Mouse (Mus musculus) C2C12 (cell line): Measurements from ENCODE around the gene Cmah. TPM values are rescaled to one million over a fixed set of nuclear protein-coding genes. Genes with fewer than 3 reads are reported as not detected.

ENCODE experiments used
- H3K27me3 ChIP-seq: one replicate; pipeline ENCODE4 v1.6.1; 2011; ENCODE audit not compliant: control insufficient read depth, insufficient read depth, insufficient read length
- H3K36me3 ChIP-seq: one replicate; pipeline ENCODE4 v1.6.1; 2011; ENCODE audit not compliant: control insufficient read depth, insufficient read depth
- H3K4me3 ChIP-seq: one replicate; pipeline ENCODE4 v1.5.1; 2011; ENCODE audit warnings: mild to moderate bottlenecking, control low read depth; ENCODE audit not compliant: poor library complexity, insufficient read depth, severe bottlenecking
- H3K79me2 ChIP-seq: one replicate; pipeline ENCODE4 v1.6.1; 2011; ENCODE audit not compliant: control insufficient read depth, insufficient read depth
- H3K79me3 ChIP-seq: one replicate; pipeline ENCODE4 v1.6.1; 2011; ENCODE audit warnings: low read depth, control low read depth
- H3ac ChIP-seq: one replicate; pipeline ENCODE3; 2011; ENCODE audit warnings: low read depth; ENCODE audit not compliant: control insufficient read depth, insufficient read length
- CEBPB ChIP-seq: IDR thresholded peaks from one replicate; pipeline ENCODE4 v1.6.1; 2011; ENCODE audit warnings: low read depth, mild to moderate bottlenecking, control low read depth, moderate library complexity
- CTCF ChIP-seq: IDR thresholded peaks from one replicate; pipeline ENCODE4 v1.5.1; 2011; ENCODE audit not compliant: control insufficient read depth, insufficient read depth, insufficient read length
- FOSL1 ChIP-seq: IDR thresholded peaks from one replicate; pipeline ENCODE4 v1.8.0; 2011; ENCODE audit warnings: mild to moderate bottlenecking, low read length; ENCODE audit not compliant: poor library complexity, insufficient read depth, severe bottlenecking
- MAX ChIP-seq: IDR thresholded peaks from one replicate; pipeline ENCODE4 v1.6.1; 2011; ENCODE audit warnings: mild to moderate bottlenecking, control low read depth
- MYOD1 ChIP-seq: IDR thresholded peaks from one replicate; pipeline ENCODE4 v1.6.1; 2011; ENCODE audit warnings: low read depth; ENCODE audit not compliant: control insufficient read depth, insufficient read length
- MYOG ChIP-seq: IDR thresholded peaks from one replicate; pipeline ENCODE4 v1.6.1; 2011; ENCODE audit not compliant: control insufficient read depth, insufficient read length; ENCODE audit errors: extremely low read depth
- USF1 ChIP-seq: IDR thresholded peaks from one replicate; pipeline ENCODE4 v1.6.1; 2011; ENCODE audit warnings: low read depth, mild to moderate bottlenecking, control low read depth, moderate library complexity
- polyA plus RNA-seq: library from polyadenylated mRNA; unstranded; fragments of >200 nt; fragmentation: generic; extraction: Trizol; gene quantifications from one replicate; pipeline ENCODE4 v1.2.1, GENCODE M21; 2012; ENCODE audit warnings: missing spikeins

Gene Cmah
- polyA plus RNA-seq, 1 experiment, result 0.14 TPM

GRCm38 (mm10) chr13:24336818-24337217 lies 9.6 kb downstream of the Cmah start:
- Histone ChIP-seq H3ac (no peak overlapping the region), H3K36me3 (no peaks in the 10 kb centered on the region), H3K27me3 (no peaks in the 10 kb centered on the region), H3K79me3 (no peaks in the 10 kb centered on the region), H3K4me3 (no peak overlapping the region), H3K79me2 (no peaks in the 10 kb centered on the region)
- TF ChIP-seq MYOG (no peak), CEBPB (no peak), USF1 (no peak), MYOD1 (no peak), FOSL1 (no peak), MAX (no peak), CTCF (no peak)

- no peak overlapping the region for H3ac ChIP-seq
- TF ChIP-seq MYOG, result no peak
- no peak for TF ChIP-seq USF1
- TF ChIP-seq MYOD1, result no peak
- TF ChIP-seq CEBPB, result no peak
- no peak for TF ChIP-seq CTCF
- TF ChIP-seq MAX, result no peak
- TF ChIP-seq FOSL1, result no peak
- no peak overlapping the region for H3K4me3 ChIP-seq
- no peaks in the 10 kb centered on the region for H3K27me3 ChIP-seq
- no peaks in the 10 kb centered on the region for H3K36me3 ChIP-seq
- no peaks in the 10 kb centered on the region for H3K79me2 ChIP-seq
- no peaks in the 10 kb centered on the region for H3K79me3 ChIP-seq
These were observed 10.7 kb downstream of the Cmah start for GRCm38 (mm10) chr13:24337874-24338273.

DNA sequence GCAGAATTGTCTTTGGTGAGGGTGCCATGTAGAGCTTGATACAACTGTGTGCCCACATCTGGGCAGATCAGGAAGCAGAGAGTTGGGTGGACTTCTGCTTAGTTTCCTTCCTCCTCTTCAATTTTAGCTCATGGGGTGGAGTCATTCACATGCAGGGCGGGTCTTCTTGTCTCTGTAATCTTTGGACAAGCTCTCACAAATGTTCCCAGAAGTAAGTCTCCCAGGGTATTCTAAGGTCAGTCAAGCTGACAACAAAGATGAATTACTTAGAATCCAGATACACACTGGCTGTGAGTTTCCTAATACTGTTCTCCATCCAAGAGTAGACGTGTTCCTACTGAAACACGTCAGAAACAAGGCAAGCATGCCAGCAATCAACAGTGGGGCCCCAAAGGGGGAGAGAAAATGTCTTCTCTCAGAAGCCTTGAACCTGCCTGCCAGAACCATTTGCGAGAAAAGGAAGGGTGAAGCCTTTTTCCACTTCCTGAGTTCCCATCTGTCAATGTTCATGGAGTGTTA lies 11.2 kb downstream of the Cmah start:
- Histone ChIP-seq H3K4me3 (no peak overlapping the region), H3K79me2 (no peaks in the 10 kb centered on the region), H3K79me3 (no peaks in the 10 kb centered on the region), H3ac (no peak overlapping the region), H3K27me3 (no peaks in the 10 kb centered on the region), H3K36me3 (no peaks in the 10 kb centered on the region)
- no peak for TF ChIP-seq CEBPB
- TF ChIP-seq MYOG, result no peak
- no peak for TF ChIP-seq MAX
- no peak for TF ChIP-seq FOSL1
- no peak for TF ChIP-seq MYOD1
- no peak for TF ChIP-seq USF1
- no peak for TF ChIP-seq CTCF

DNA sequence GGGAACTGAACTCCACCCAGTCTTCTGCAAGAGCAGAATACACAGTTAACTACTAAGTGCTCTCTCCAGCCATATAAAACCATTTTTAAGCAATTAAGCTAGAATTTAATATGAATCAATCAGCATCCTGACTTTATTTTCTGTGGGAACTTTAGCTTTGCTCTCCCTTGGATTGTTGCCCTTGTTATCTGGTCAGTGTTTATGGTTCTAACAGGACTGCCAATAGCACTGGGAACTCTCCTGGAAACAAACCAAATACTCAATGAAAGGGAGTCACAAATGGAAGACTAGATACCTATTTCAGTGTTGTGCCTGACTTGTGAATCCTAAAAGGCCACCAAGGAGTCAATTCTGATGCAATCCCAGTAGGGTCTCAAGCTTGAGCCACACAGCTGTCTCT lies 12.7 kb downstream of the Cmah start:
- Histone ChIP-seq H3K79me3 (no peaks in the 10 kb centered on the region), H3K27me3 (no peaks in the 10 kb centered on the region), H3ac (no peak overlapping the region), H3K4me3 (no peak overlapping the region), H3K36me3 (no peaks in the 10 kb centered on the region), H3K79me2 (no peaks in the 10 kb centered on the region)
- TF ChIP-seq CEBPB (no peak), MYOD1 (no peak), MAX (no peak), CTCF (no peak), FOSL1 (no peak), MYOG (no peak), USF1 (no peak)

- Histone ChIP-seq H3K27me3 (no peaks in the 10 kb centered on the region), H3ac (no peak overlapping the region), H3K79me2 (no peaks in the 10 kb centered on the region), H3K79me3 (no peaks in the 10 kb centered on the region), H3K36me3 (no peaks in the 10 kb centered on the region), H3K4me3 (no peak overlapping the region)
- TF ChIP-seq CEBPB (no peak), FOSL1 (no peak), MAX (no peak), USF1 (no peak), CTCF (no peak), MYOG (no peak), MYOD1 (no peak)
These were observed 13.3 kb downstream of the Cmah start for GRCm38 (mm10) chr13:24340462-24340861.

DNA sequence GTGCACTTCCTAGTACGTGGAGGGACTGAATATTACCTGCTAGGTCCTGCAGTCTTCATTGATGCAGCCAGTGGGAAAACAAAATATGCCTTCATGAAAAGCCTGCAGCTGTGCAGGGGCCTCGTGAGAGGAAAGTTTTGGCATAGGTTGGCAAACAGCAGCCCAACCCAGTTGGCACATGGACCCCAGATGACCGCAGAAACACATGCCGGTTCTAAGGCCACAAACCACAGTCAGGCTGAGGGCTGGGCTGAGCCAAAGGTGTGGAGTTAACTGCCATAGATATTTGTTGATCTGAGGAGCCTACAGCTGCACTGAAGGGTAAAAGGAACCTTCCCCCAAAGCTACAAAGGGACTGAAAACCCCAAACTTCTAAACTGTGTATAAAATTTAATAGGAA lies 14.9 kb downstream of the Cmah start:
- H3K79me3 ChIP-seq, result no peaks in the 10 kb centered on the region
- H3K4me3 ChIP-seq, result no peak overlapping the region
- H3K27me3 ChIP-seq, result no peaks in the 10 kb centered on the region
- no peak overlapping the region for H3ac ChIP-seq
- no peaks in the 10 kb centered on the region for H3K36me3 ChIP-seq
- H3K79me2 ChIP-seq, result no peaks in the 10 kb centered on the region
- TF ChIP-seq FOSL1, result no peak
